Mouse (Mus musculus) retina, embryonic 14.5 days (tissue): ENCODE measurements at regions not wholly inside any gene's neighbourhood (a gene's known extent, or its start where the extent isn't known, plus 50 kb on each side); places are given as distances from the start of the nearest gene placed in this dataset.
A peak's percentile ranks its signal among the peaks of the same experiment; 100 is the strongest.

Experiments used
- DNase-seq: peaks from one replicate; pipeline ENCODE4 v3.0.0-alpha.2; 2015; ENCODE audit warnings: low spot score

GRCm38 (mm10) chr3:27815201-27815695 is 80.9 kb downstream of the Tmem212 start:
- no peak for DNase-seq

- DNase-seq: no peak
These were observed 91.9 kb downstream of the Tmem212 start for GRCm38 (mm10) chr3:27804271-27804670.

- DNase-seq: no peak
These were observed 80.5 kb upstream of the Fndc3b start for GRCm38 (mm10) chr3:27791633-27791951.

- DNase-seq: no peak
These were observed 80.0 kb upstream of the Fndc3b start for GRCm38 (mm10) chr3:27790932-27791632.

- no peak for DNase-seq
These were observed 72.8 kb upstream of the Fndc3b start for GRCm38 (mm10) chr3:27783926-27784325.

GRCm38 (mm10) chr3:27783476-27783875 is 72.4 kb upstream of the Fndc3b start:
- no peak for DNase-seq

- peak; percentile 25 for DNase-seq
These were observed 71.1 kb upstream of the Fndc3b start for GRCm38 (mm10) chr3:27782056-27782765.

GRCm38 (mm10) chr3:27779892-27780291 is 68.8 kb upstream of the Fndc3b start:
- no peak for DNase-seq

GRCm38 (mm10) chr3:27777751-27778150 is 66.6 kb upstream of the Fndc3b start:
- DNase-seq: no peak

GRCm38 (mm10) chr3:27773176-27773575 is 62.1 kb upstream of the Fndc3b start:
- no peak for DNase-seq

GRCm38 (mm10) chr3:27769438-27769837 is 58.3 kb upstream of the Fndc3b start:
- DNase-seq: no peak

- no peak for DNase-seq
These were observed 56.1 kb upstream of the Fndc3b start for GRCm38 (mm10) chr3:27767188-27767587.

- no peak for DNase-seq
These were observed 55.3 kb upstream of the Fndc3b start for GRCm38 (mm10) chr3:27766421-27766820.

- DNase-seq: no peak
These were observed 54.8 kb upstream of the Fndc3b start for GRCm38 (mm10) chr3:27765929-27766328.

- no peak for DNase-seq
These were observed 53.4 kb upstream of the Fndc3b start for GRCm38 (mm10) chr3:27764556-27764955.

GRCm38 (mm10) chr3:27761031-27761430 is 49.9 kb upstream of the Fndc3b start:
- no peak for DNase-seq
